17 mouse cellular contexts compared by ENCODE assay signal in genomic region chr3:4278042-4278441, GRCm38 (mm10).
A peak's percentile ranks its signal among the peaks of the same experiment; 100 is the strongest.
DNase-seq lines count a peak whose midpoint lies in the region; ATAC-seq and TF ChIP-seq lines count a peak whose summit lies in the region.
"Had no signal": no experiment of that assay in that cellular context is flagged by ENCODE, and none has a peak within 500 bp of the region (broad histone marks: within the 10 kb centered on the region; RNA-seq: fewer than 3 reads in every experiment).

No protein-coding gene starts in this region.

- H3K4me1 ChIP-seq in forebrain, embryonic 13.5 days: peaks cover 6% of the 10 kb centered on the region
- no peaks in the 10 kb centered on the region for H3K4me1 ChIP-seq in hindbrain, embryonic 15.5 days (replicated peaks)
- peaks cover 8% of the 10 kb centered on the region for H3K4me1 ChIP-seq in neural tube, embryonic 13.5 days (replicated peaks)
- H3K4me1 ChIP-seq in heart, adult 2 months (ENCODE audit: control insufficient read depth, insufficient read depth, low read length): no peaks in the 10 kb centered on the region
- H3K4me1 ChIP-seq: embryonic facial prominence, embryonic 15.5 days; heart, embryonic 12.5 days; limb, embryonic 10.5 days; liver, embryonic 15.5 days had no signal

- intact Hi-C loops in heart, adult 2 months (cut with DNase I): no loop called here

- H3K9me3 ChIP-seq in forebrain, embryonic 13.5 days (replicated peaks): no peaks in the 10 kb centered on the region
- H3K9me3 ChIP-seq in hindbrain, embryonic 15.5 days: no peaks in the 10 kb centered on the region
- H3K9me3 ChIP-seq in neural tube, embryonic 13.5 days: no peaks in the 10 kb centered on the region
- H3K9me3 ChIP-seq: embryonic facial prominence, embryonic 15.5 days; heart, embryonic 12.5 days; limb, embryonic 10.5 days; liver, embryonic 15.5 days had no signal

- no peak overlapping the region for H3K4me3 ChIP-seq in forebrain, embryonic 13.5 days
- no peak overlapping the region for H3K4me3 ChIP-seq in hindbrain, embryonic 15.5 days
- no peak overlapping the region for H3K4me3 ChIP-seq in neural tube, embryonic 13.5 days
- H3K4me3 ChIP-seq in heart, adult 2 months: no peak overlapping the region
- H3K4me3 ChIP-seq: embryonic facial prominence, embryonic 15.5 days; heart, embryonic 12.5 days; limb, embryonic 10.5 days; liver, embryonic 15.5 days had no signal

- H3K27me3 ChIP-seq in forebrain, embryonic 13.5 days: no peaks in the 10 kb centered on the region
- H3K27me3 ChIP-seq in hindbrain, embryonic 15.5 days: no peaks in the 10 kb centered on the region
- H3K27me3 ChIP-seq in neural tube, embryonic 13.5 days: no peaks in the 10 kb centered on the region
- no peaks in the 10 kb centered on the region for H3K27me3 ChIP-seq in heart, adult 2 months (ENCODE audit: control insufficient read depth, insufficient read depth, low read length)
- H3K27me3 ChIP-seq: embryonic facial prominence, embryonic 15.5 days; heart, embryonic 12.5 days; liver, embryonic 15.5 days had no signal

- TF ChIP-seq CTCF in heart, adult 2 months (IDR thresholded peaks at IDR 0.05): no peak

- TF ChIP-seq EP300 in heart, adult 2 months (IDR thresholded peaks at IDR 0.05; ENCODE audit: insufficient read depth, low read depth, low read length): no peak

- peak; percentile 81 for ATAC-seq in forebrain, embryonic 13.5 days
- peak; percentile 87 for ATAC-seq in hindbrain, embryonic 15.5 days (ENCODE audit: low FRiP score, low read depth)
- ATAC-seq in neural tube, embryonic 13.5 days (ENCODE audit: low read depth): peak; percentile 74

- TF ChIP-seq POLR2A in heart, adult 2 months (IDR thresholded peaks at IDR 0.05; ENCODE audit: insufficient read depth, low read depth, low read length): no peak

- no peak overlapping the region for H3K4me2 ChIP-seq in forebrain, embryonic 13.5 days
- H3K4me2 ChIP-seq in hindbrain, embryonic 15.5 days: no peak overlapping the region
- no peak overlapping the region for H3K4me2 ChIP-seq in neural tube, embryonic 13.5 days
- H3K4me2 ChIP-seq: embryonic facial prominence, embryonic 15.5 days; heart, embryonic 12.5 days; liver, embryonic 15.5 days had no signal

- WGBS in forebrain, embryonic 13.5 days: 14% methylated on average over 3 of the region's 3 CpGs
- 11% methylated on average over 3 of the region's 3 CpGs for WGBS in hindbrain, embryonic 15.5 days
- 23% methylated on average over 3 of the region's 3 CpGs for WGBS in neural tube, embryonic 13.5 days
- WGBS in heart, adult 2 months: 58% methylated on average over 3 of the region's 3 CpGs

- peak; percentile 1 to 4 for DNase-seq in cerebellum, postnatal 10 days
- no peak for DNase-seq in cerebellum, adult 8-10 months
- DNase-seq in heart, adult 2 months: no peak
- DNase-seq in thymus, postnatal 0 days (ENCODE audit: low spot score): no peak
- DNase-seq in cerebellum, adult 18-20 months: no peak
- DNase-seq: adrenal gland, postnatal 10 days; cerebellum, adult 2 months; right cerebral cortex, postnatal 25 days; thymus, adult 18-20 months had no signal

- H3K79me2 ChIP-seq in heart, adult 2 months (replicated peaks; ENCODE audit: control insufficient read depth, insufficient read depth, low read length): no peaks in the 10 kb centered on the region

- H3K27ac ChIP-seq in forebrain, embryonic 13.5 days: no peak overlapping the region
- no peak overlapping the region for H3K27ac ChIP-seq in hindbrain, embryonic 15.5 days (replicated peaks)
- no peak overlapping the region; the same call in 1 of the 2 replicates for H3K27ac ChIP-seq in neural tube, embryonic 13.5 days (replicated peaks)
- H3K27ac ChIP-seq in heart, adult 2 months: no peak overlapping the region
- H3K27ac ChIP-seq: embryonic facial prominence, embryonic 15.5 days; kidney, postnatal 0 days; limb, embryonic 10.5 days; liver, embryonic 15.5 days had no signal

- no peaks in the 10 kb centered on the region for H3K36me3 ChIP-seq in forebrain, embryonic 13.5 days (ENCODE audit: poor library complexity, severe bottlenecking)
- H3K36me3 ChIP-seq in hindbrain, embryonic 15.5 days: no peaks in the 10 kb centered on the region
- H3K36me3 ChIP-seq in neural tube, embryonic 13.5 days: no peaks in the 10 kb centered on the region
- no peaks in the 10 kb centered on the region for H3K36me3 ChIP-seq in heart, adult 2 months (ENCODE audit: control insufficient read depth, insufficient read depth, low read length)
- H3K36me3 ChIP-seq: embryonic facial prominence, embryonic 15.5 days; heart, embryonic 12.5 days; limb, embryonic 10.5 days; liver, embryonic 15.5 days had no signal

- no peak overlapping the region for H3K9ac ChIP-seq in forebrain, embryonic 13.5 days
- H3K9ac ChIP-seq in hindbrain, embryonic 15.5 days: no peak overlapping the region
- H3K9ac ChIP-seq in neural tube, embryonic 13.5 days: no peak overlapping the region
- no peak overlapping the region for H3K9ac ChIP-seq in heart, adult 2 months (ENCODE audit: low read depth, low read length)
- H3K9ac ChIP-seq: embryonic facial prominence, embryonic 15.5 days; heart, embryonic 12.5 days; liver, embryonic 15.5 days had no signal

Comparison
In these comparisons a context has a peak if more than half of its experiments do, and no peak if none do; other contexts are left out.
1. DNase-seq: peak in cerebellum, postnatal 10 days (2 of 2); none in cerebellum, adult 8-10 months (single experiment), heart, adult 2 months (0 of 2), thymus, postnatal 0 days (single experiment) and cerebellum, adult 18-20 months (0 of 2).
2. Peak in every context shown above with its lines, with median percentiles within 50 percentile points of each other: ATAC-seq.